Mouse (Mus musculus) CH12.LX (cell line): ENCODE results near the gene Syne1.

Experiments
- BHLHE40 ChIP-seq: IDR thresholded peaks from 2 replicates; pipeline ENCODE4 v1.6.1; 2011; ENCODE audit warnings: mild to moderate bottlenecking, low read depth, low read length, improper control_type of control experiment
- CTCF ChIP-seq, 2 experiments: IDR thresholded peaks in 1 of 2; conservative IDR thresholded peaks in 1 of 2; 2 replicates each; pipeline ENCODE4 v1.5.1; 2011 to 2012; ENCODE audit warnings: low read depth in 2 of 2, low read length in 2 of 2, improper control_type of control experiment in 1 of 2, inconsistent platforms in 1 of 2, mild to moderate bottlenecking in 1 of 2, moderate library complexity in 1 of 2
- ELF1 ChIP-seq: IDR thresholded peaks from 2 replicates; pipeline ENCODE4 v1.6.1; 2014; ENCODE audit warnings: low read depth, mild to moderate bottlenecking, inconsistent platforms, low read length, improper control_type of control experiment
- ETS1 ChIP-seq: conservative IDR thresholded peaks from 2 replicates; pipeline ENCODE4 v1.6.1; 2012; ENCODE audit warnings: low read depth, mild to moderate bottlenecking, inconsistent platforms, low read length, improper control_type of control experiment, moderate library complexity
- HCFC1 ChIP-seq: IDR thresholded peaks from 2 replicates; pipeline ENCODE4 v1.6.1; 2012; ENCODE audit warnings: low read depth, mild to moderate bottlenecking, inconsistent platforms, low read length, improper control_type of control experiment
- MAX ChIP-seq: IDR thresholded peaks from 2 replicates; pipeline ENCODE4 v1.6.1; 2011; ENCODE audit warnings: low read length, improper control_type of control experiment
- MXI1 ChIP-seq: IDR thresholded peaks from 2 replicates; pipeline ENCODE4 v1.6.1; 2011; ENCODE audit warnings: mild to moderate bottlenecking, low read depth, low read length, improper control_type of control experiment
- NRF1 ChIP-seq: IDR thresholded peaks from 2 replicates; pipeline ENCODE4 v1.6.1; 2014; ENCODE audit warnings: low read depth, mild to moderate bottlenecking, inconsistent platforms, low read length, improper control_type of control experiment, moderate library complexity
- POLR2A ChIP-seq: IDR thresholded peaks from 2 replicates; pipeline ENCODE4 v1.6.1; 2011; ENCODE audit warnings: low read depth, mild to moderate bottlenecking, improper control_type of control experiment, low read length
- POLR2AphosphoS2 ChIP-seq: IDR thresholded peaks from 2 replicates; pipeline ENCODE4 v1.6.1; 2011; ENCODE audit warnings: low read depth, low read length, improper control_type of control experiment
- SMC3 ChIP-seq: IDR thresholded peaks from 2 replicates; pipeline ENCODE4 v1.6.1; 2011; ENCODE audit warnings: low read depth, low read length, improper control_type of control experiment
- UBTF ChIP-seq: IDR thresholded peaks from 2 replicates; pipeline ENCODE4 v1.6.1; 2012; ENCODE audit warnings: low read depth, mild to moderate bottlenecking, inconsistent platforms, low read length, improper control_type of control experiment, moderate library complexity

GRCm38 (mm10) chr10:5253752-5254151, 297.5 kb downstream of the Syne1 start:
- TF ChIP-seq ETS1: no peak
- TF ChIP-seq POLR2A: no peak
- no peak for TF ChIP-seq POLR2AphosphoS2
- TF ChIP-seq CTCF (conservative IDR thresholded peaks at IDR 0.05 in 1 of 2, IDR thresholded peaks at IDR 0.05 in 1 of 2; ENCODE audit: low read depth in 2 of 2, low read length in 2 of 2): no peak
- TF ChIP-seq MAX: no peak
- TF ChIP-seq SMC3: no peak
- TF ChIP-seq NRF1: no peak
- TF ChIP-seq MXI1: no peak
- no peak for TF ChIP-seq ELF1
- no peak for TF ChIP-seq BHLHE40
- TF ChIP-seq HCFC1: no peak
- TF ChIP-seq UBTF: no peak
